Mouse (Mus musculus): ENCODE results near the gene Cyp1a2. TPM values are rescaled to one million over a fixed set of nuclear protein-coding genes. Genes with fewer than 3 reads are reported as not detected.

Gene Cyp1a2
- 1.4 and 1.8 TPM in 2 replicates for polyA plus RNA-seq (2012; rRNA removed)

GRCm38 (mm10) chr9:57683520-57683919, at the start of gene Cyp1a2:
Cyp1a2 (minus strand) TSS chr9:57683703.

GRCm38 (mm10) chr9:57708068-57708719, 24.7 kb upstream of the Cyp1a2 start, which contains the start of gene Edc3:
Edc3 (plus strand) TSS chr9:57708540.

GRCm38 (mm10) chr9:57687751-57688150, 4.2 kb upstream of the Cyp1a2 start, which contains the start of gene Cyp1a1:
Cyp1a1 (plus strand) TSS chr9:57687928.

GRCm38 (mm10) chr9:57653283-57653682, 30.2 kb downstream of the Cyp1a2 start, which contains the start of gene Csk:
Csk (minus strand) TSS chr9:57653631.

Other genes with a start within 250 kb of the Cyp1a2 start
- 10.2 and 11.9 TPM in 2 replicates for gene Ppcdc, start 243.6 kb downstream of the Cyp1a2 start, polyA plus RNA-seq (2012; rRNA removed)
- gene Scamp5, start 215.6 kb downstream of the Cyp1a2 start, polyA plus RNA-seq (2012; rRNA removed) = 10.4 and 12.0 TPM in 2 replicates
- 0.26 and 0.47 TPM in 2 replicates for gene Rpp25, start 179.7 kb downstream of the Cyp1a2 start, polyA plus RNA-seq (2012; rRNA removed)
- 168 and 176 TPM in 2 replicates for gene Cox5a, start 162.4 kb downstream of the Cyp1a2 start, polyA plus RNA-seq (2012; rRNA removed)
- 2.4 and 2.6 TPM in 2 replicates for gene Fam219b, start 146.2 kb downstream of the Cyp1a2 start, polyA plus RNA-seq (2012; rRNA removed)
- 10.8 and 11.0 TPM in 2 replicates for gene Mpi, start 130.9 kb downstream of the Cyp1a2 start, polyA plus RNA-seq (2012; rRNA removed)
- gene Scamp2, start 122.8 kb downstream of the Cyp1a2 start, polyA plus RNA-seq (2012; rRNA removed) = 21.4 and 22.3 TPM in 2 replicates
- 6.2 and 7.4 TPM in 2 replicates for gene Ulk3, start 94.3 kb downstream of the Cyp1a2 start, polyA plus RNA-seq (2012; rRNA removed)
- gene Cplx3, start 77.4 kb downstream of the Cyp1a2 start, polyA plus RNA-seq (2012; rRNA removed) = not detected in 2 replicates
- gene Lman1l, start 62.9 kb downstream of the Cyp1a2 start, polyA plus RNA-seq (2012; rRNA removed) = not detected in 2 replicates
- gene Csk, start 30.1 kb downstream of the Cyp1a2 start, polyA plus RNA-seq (2012; rRNA removed) = 24.2 and 25.1 TPM in 2 replicates
- 0.13 and 0.59 TPM in 2 replicates for gene Cyp1a1, start 4.2 kb upstream of the Cyp1a2 start, polyA plus RNA-seq (2012; rRNA removed)
- 7.6 and 9.2 TPM in 2 replicates for gene Edc3, start 24.8 kb upstream of the Cyp1a2 start, polyA plus RNA-seq (2012; rRNA removed)
- 91.3 and 101 TPM in 2 replicates for gene Clk3, start 82.2 kb upstream of the Cyp1a2 start, polyA plus RNA-seq (2012; rRNA removed)
- 5.8 and 7.6 TPM in 2 replicates for gene Arid3b, start 153.1 kb upstream of the Cyp1a2 start, polyA plus RNA-seq (2012; rRNA removed)
- gene Ubl7, start 227.3 kb upstream of the Cyp1a2 start, polyA plus RNA-seq (2012; rRNA removed) = 27.1 and 27.2 TPM in 2 replicates